Mouse (Mus musculus) megakaryocyte, embryonic 14.5 days (primary cell): ENCODE results near the gene Pik3ap1.

Experiments used
- FLI1 ChIP-seq: IDR thresholded peaks from 2 replicates; pipeline ENCODE4 v1.6.1; 2012; ENCODE audit warnings: low read length, inconsistent platforms, mixed read lengths
- GATA1 ChIP-seq: IDR thresholded peaks from 3 replicates; pipeline ENCODE4 v1.6.1; 2012; ENCODE audit warnings: mixed read lengths, low read length, inconsistent platforms, borderline replicate concordance

DNA sequence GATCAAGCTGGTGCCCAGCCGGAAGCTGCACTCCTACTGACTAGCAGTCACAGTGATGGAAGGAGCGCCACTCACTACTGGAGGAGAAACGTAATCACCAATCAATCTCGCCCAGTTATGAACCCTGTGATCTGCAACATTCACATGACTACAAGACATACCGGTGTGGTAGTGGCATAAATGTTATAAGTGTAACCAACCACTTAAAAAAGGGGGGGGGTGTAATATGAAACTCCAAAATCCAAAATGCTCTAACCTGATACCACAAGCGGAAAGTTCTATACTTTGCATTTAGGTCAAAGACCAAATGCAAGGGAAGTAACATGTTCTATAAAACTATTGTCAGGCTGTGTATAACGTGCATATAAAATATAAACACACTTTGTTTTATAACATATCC, 54.9 kb downstream of the Pik3ap1 start:
- TF ChIP-seq GATA1 (no peak), FLI1 (no peak)
